Comparison of ENCODE assay signal across 11 mouse cellular contexts in genomic region chr10:119845705-119846410, GRCm38 (mm10).
"Had no signal": no experiment of that assay in that cellular context is flagged by ENCODE, and none has a peak within 500 bp of the region (broad histone marks: within the 10 kb centered on the region; RNA-seq: fewer than 3 reads in every experiment).

No protein-coding gene starts in this region.

- H3K27ac ChIP-seq: limb, embryonic 10.5 days; liver, embryonic 15.5 days; stomach, postnatal 0 days had no signal

- DNase-seq: kidney, adult 18-20 months; kidney, postnatal 10 days; kidney, postnatal 4 days; lung, adult 2 months; lung, postnatal 36 days; thymus, postnatal 4 days had no signal

- ATAC-seq: lung, postnatal 0 days had no signal

- H3K27me3 ChIP-seq: liver, embryonic 15.5 days had no signal

- H3K4me2 ChIP-seq: liver, embryonic 11.5 days; liver, embryonic 15.5 days had no signal

- H3K9ac ChIP-seq: liver, embryonic 15.5 days had no signal

- H3K4me1 ChIP-seq: limb, embryonic 10.5 days; liver, embryonic 15.5 days had no signal

- H3K36me3 ChIP-seq: limb, embryonic 10.5 days; liver, embryonic 15.5 days had no signal

- H3K4me3 ChIP-seq: limb, embryonic 10.5 days; liver, embryonic 15.5 days had no signal

- H3K9me3 ChIP-seq: limb, embryonic 10.5 days; liver, embryonic 15.5 days had no signal
